Mouse (Mus musculus) liver, postnatal 0 days (tissue): ENCODE results near the gene Cdk18. TPM values are rescaled to one million over a fixed set of nuclear protein-coding genes. Genes with fewer than 3 reads are reported as not detected.
A peak's percentile ranks its signal among the peaks of the same experiment; 100 is the strongest.

Experiments
- ATAC-seq: fragments of 200-750 bp; cut with Nextera tagmentation; 2 replicates; pipeline ENCODE4 v1.8.0; 2017; ENCODE audit warnings: mild to moderate bottlenecking, moderate library complexity
- DNase-seq: peaks from one replicate; pipeline ENCODE4 v3.0.0-alpha.2; 2016
- H3K27ac ChIP-seq: fragments of 300-500 bp; sonication (generic); 2 replicates; pipeline ENCODE4 v1.5.1; 2014; ENCODE audit warnings: antibody characterized with exemption, moderate library complexity, mild to moderate bottlenecking, low read depth
- H3K27me3 ChIP-seq: fragments of 300-500 bp; sonication (generic); 2 replicates; pipeline ENCODE4 v1.6.1; 2014; ENCODE audit warnings: low read length, control low read depth, mixed read lengths; ENCODE audit not compliant: insufficient read depth
- H3K36me3 ChIP-seq: fragments of 300-500 bp; sonication (generic); replicated peaks from 2 replicates; pipeline ENCODE4 v1.6.1; 2014; ENCODE audit warnings: mild to moderate bottlenecking, control low read depth, low read length, moderate library complexity, mixed read lengths; ENCODE audit not compliant: insufficient read depth
- H3K4me1 ChIP-seq: fragments of 300-500 bp; sonication (generic); 2 replicates; pipeline ENCODE4 v1.6.1; 2014; ENCODE audit warnings: antibody characterized with exemption, mild to moderate bottlenecking, control low read depth; ENCODE audit not compliant: insufficient read depth
- H3K4me2 ChIP-seq: fragments of 300-500 bp; sonication (generic); 2 replicates; pipeline ENCODE4 v1.6.1; 2014; ENCODE audit warnings: low read depth, mild to moderate bottlenecking, low read length, moderate library complexity, mixed read lengths
- H3K4me3 ChIP-seq: fragments of 300-500 bp; sonication (generic); 2 replicates; pipeline ENCODE4 v1.5.1; 2014; ENCODE audit warnings: low read depth, low read length
- H3K9ac ChIP-seq: fragments of 300-500 bp; sonication (generic); replicated peaks from 2 replicates; pipeline ENCODE4 v1.6.1; 2014; ENCODE audit warnings: mild to moderate bottlenecking, moderate library complexity
- H3K9me3 ChIP-seq: fragments of 300-500 bp; sonication (generic); 2 replicates; pipeline ENCODE4 v1.6.1; 2016; ENCODE audit warnings: mild to moderate bottlenecking, control low read depth, low read length, mixed read lengths
- CTCF ChIP-seq: sonication (generic); IDR thresholded peaks from 2 replicates; pipeline ENCODE4 v1.5.1; 2016; ENCODE audit warnings: antibody characterized with exemption, low read depth
- EP300 ChIP-seq: IDR thresholded peaks from 2 replicates; pipeline ENCODE4 v1.6.1; 2016; ENCODE audit warnings: antibody characterized with exemption, low read depth, mild to moderate bottlenecking
- WGBS: fragments of 180-500 bp; shearing (Covaris S2); extraction: QIAGEN DNeasy Blood & Tissue Kit; methylation state at CpG from one replicate; pipeline ENCODE4 v1.1.7; 2014; ENCODE audit not compliant: insufficient replicate concordance; 5-methylcytosine and 5-hydroxymethylcytosine counted together
- polyA plus RNA-seq: library from polyadenylated mRNA; unstranded; fragments of >200 nt; fragmentation: Nextera tagmentation; extraction: Ambion mirVana; gene quantifications from 2 replicates; pipeline ENCODE4 v1.2.1, GENCODE M21; 2015

Cdk18 gene
- polyA plus RNA-seq, 1 experiment from 2014 or later: 3.5 TPM

DNA sequence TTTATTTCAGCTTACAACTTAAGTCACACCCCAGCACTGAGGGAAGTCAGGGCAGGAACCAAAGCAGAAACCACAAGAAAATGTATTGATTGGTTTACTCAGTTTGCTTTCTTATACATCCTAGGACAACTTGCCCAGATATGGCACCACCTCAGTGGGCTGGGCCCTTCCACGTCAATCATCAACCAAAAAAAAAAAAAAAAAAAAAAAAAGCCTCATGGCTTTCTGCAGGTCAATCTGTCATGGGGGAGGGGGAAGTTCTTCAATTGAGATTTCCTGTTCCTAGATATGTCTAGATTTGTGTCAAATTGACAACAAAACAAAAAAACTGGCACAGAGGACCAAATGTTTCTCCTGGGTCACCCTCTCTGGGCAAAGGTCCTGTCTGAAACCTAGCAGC, 41.4 kb downstream of the Cdk18 start:
- TF ChIP-seq CTCF: no peak
- TF ChIP-seq EP300: no peak
- no peak overlapping the region for H3K27ac ChIP-seq
- ATAC-seq: no peak
- DNase-seq: no peak
- H3K9me3 ChIP-seq: no peaks in the 10 kb centered on the region
- no peaks in the 10 kb centered on the region for H3K36me3 ChIP-seq
- WGBS: 24% methylated on average over 1 of the region's 1 CpGs
- peaks cover 7% of the 10 kb centered on the region; the same call in 1 of the 2 replicates for H3K4me1 ChIP-seq
- no peak overlapping the region for H3K4me2 ChIP-seq
- H3K27me3 ChIP-seq: no peaks in the 10 kb centered on the region
- no peak overlapping the region for H3K4me3 ChIP-seq
- no peak overlapping the region for H3K9ac ChIP-seq

GRCm38 (mm10) chr1:132095356-132096004, 44.0 kb downstream of the Cdk18 start:
- DNase-seq: no peak
- TF ChIP-seq CTCF: no peak
- peak; percentile 9; the same call in 1 of the 2 replicates for TF ChIP-seq EP300

DNA sequence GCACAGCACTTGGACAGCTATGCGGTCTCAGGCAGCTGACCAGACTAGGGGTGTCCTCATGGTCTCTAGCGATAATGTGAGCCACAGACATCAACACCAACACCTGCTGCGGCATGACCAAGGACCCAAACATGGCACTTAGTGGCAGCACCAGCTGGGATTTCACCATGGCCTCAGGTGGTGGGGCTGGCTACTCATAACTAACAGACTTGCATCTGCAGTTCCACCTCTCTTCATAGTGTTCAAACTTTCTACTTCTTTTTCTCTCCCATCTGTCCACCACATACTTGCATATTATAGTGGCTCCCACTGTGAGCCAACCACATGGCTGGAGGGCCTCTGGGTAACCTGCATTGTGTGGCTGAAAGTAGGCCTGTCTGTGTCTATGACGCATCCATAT, 46.2 kb downstream of the Cdk18 start:
- DNase-seq (no peak), ATAC-seq (no peak)
- TF ChIP-seq EP300: no peak
- no peak for TF ChIP-seq CTCF
- Histone ChIP-seq H3K4me2 (no peak overlapping the region), H3K36me3 (no peaks in the 10 kb centered on the region), H3K4me1 (peaks cover 5% of the 10 kb centered on the region; the same call in 1 of the 2 replicates), H3K27me3 (no peaks in the 10 kb centered on the region), H3K9ac (no peak overlapping the region), H3K4me3 (no peak overlapping the region), H3K27ac (no peak overlapping the region), H3K9me3 (no peaks in the 10 kb centered on the region)
- 85% methylated on average over 4 of the region's 4 CpGs for WGBS

More at GRCm38 (mm10) chr1:132095356-132096004, 44.0 kb downstream of the Cdk18 start:
- H3K4me1 ChIP-seq: peaks cover 7% of the 10 kb centered on the region; the same call in 1 of the 2 replicates
- ATAC-seq: peak; percentile 73
- no peak overlapping the region for H3K4me3 ChIP-seq
- no peaks in the 10 kb centered on the region for H3K27me3 ChIP-seq
- no peaks in the 10 kb centered on the region for H3K9me3 ChIP-seq
- no peak overlapping the region for H3K9ac ChIP-seq
- WGBS: 26% methylated on average over 11 of the region's 11 CpGs
- no peaks in the 10 kb centered on the region for H3K36me3 ChIP-seq
- H3K27ac ChIP-seq: no peak overlapping the region
- no peak overlapping the region for H3K4me2 ChIP-seq

GRCm38 (mm10) chr1:132090266-132090665, 49.2 kb downstream of the Cdk18 start:
- Histone ChIP-seq H3K9ac (no peak overlapping the region), H3K9me3 (no peaks in the 10 kb centered on the region), H3K4me1 (no peaks in the 10 kb centered on the region), H3K4me2 (no peak overlapping the region), H3K27me3 (no peaks in the 10 kb centered on the region), H3K27ac (no peak overlapping the region), H3K36me3 (no peaks in the 10 kb centered on the region), H3K4me3 (no peak overlapping the region)
- WGBS: 75% methylated on average over 4 of the region's 4 CpGs
- DNase-seq: no peak
- no peak for TF ChIP-seq EP300
- TF ChIP-seq CTCF: no peak
- ATAC-seq: no peak

DNA sequence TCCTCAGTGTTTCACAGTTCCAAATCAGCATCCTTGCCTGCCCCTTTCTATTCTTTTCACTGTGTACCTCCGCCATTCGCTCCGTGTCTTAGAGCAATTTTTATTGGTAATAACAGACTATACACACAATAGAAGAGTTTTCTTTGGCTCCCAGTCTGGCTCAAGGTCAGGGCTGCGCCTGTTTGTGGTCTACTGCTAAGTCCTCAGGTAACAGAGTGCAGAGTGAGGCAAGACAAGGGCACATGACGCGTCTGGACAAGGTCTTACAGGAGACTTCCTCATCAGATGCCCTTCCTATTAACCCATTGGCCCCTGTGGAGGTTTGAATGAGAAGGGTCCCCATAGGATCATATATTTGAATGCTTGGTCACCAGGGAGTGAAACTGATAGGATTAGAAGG, 49.7 kb downstream of the Cdk18 start:
- no peaks in the 10 kb centered on the region for H3K9me3 ChIP-seq
- no peaks in the 10 kb centered on the region for H3K27me3 ChIP-seq
- no peak for DNase-seq
- TF ChIP-seq EP300 (no peak), CTCF (no peak)
- no peak for ATAC-seq
- H3K4me1 ChIP-seq: no peaks in the 10 kb centered on the region
- H3K36me3 ChIP-seq: no peaks in the 10 kb centered on the region
- H3K4me2 ChIP-seq: no peak overlapping the region
- WGBS: 56% methylated on average over 6 of the region's 6 CpGs
- no peak overlapping the region for H3K27ac ChIP-seq
- no peak overlapping the region for H3K4me3 ChIP-seq
- H3K9ac ChIP-seq: no peak overlapping the region

- TF ChIP-seq EP300 (no peak), CTCF (no peak)
- H3K36me3 ChIP-seq: no peaks in the 10 kb centered on the region
- 78% methylated on average over 5 of the region's 5 CpGs for WGBS
- H3K4me3 ChIP-seq: no peak overlapping the region
- no peak overlapping the region for H3K27ac ChIP-seq
- no peak overlapping the region for H3K9ac ChIP-seq
- no peaks in the 10 kb centered on the region for H3K27me3 ChIP-seq
- H3K4me2 ChIP-seq: no peak overlapping the region
- H3K9me3 ChIP-seq: no peaks in the 10 kb centered on the region
- DNase-seq (no peak), ATAC-seq (no peak)
- H3K4me1 ChIP-seq: no peaks in the 10 kb centered on the region
Measured at GRCm38 (mm10) chr1:132088181-132088671, 51.3 kb downstream of the Cdk18 start.
